Mouse (Mus musculus) stomach, postnatal 0 days (tissue): ENCODE data around the gene Acadm. TPM values are rescaled to one million over a fixed set of nuclear protein-coding genes. Genes with fewer than 3 reads are reported as not detected.

Experiments used
- ATAC-seq: fragments of 200-750 bp; cut with Nextera tagmentation; 2 replicates; pipeline ENCODE4 v1.8.0; 2017; ENCODE audit not compliant: low FRiP score, low TSS enrichment
- DNase-seq: peaks from one replicate; pipeline ENCODE4 v3.0.0-alpha.2; 2016; ENCODE audit warnings: low spot score
- H3K27ac ChIP-seq: fragments of 300-500 bp; sonication (generic); replicated peaks from 2 replicates; pipeline ENCODE4 v1.5.1; 2014; ENCODE audit warnings: mild to moderate bottlenecking, control low read depth
- H3K27me3 ChIP-seq: fragments of 300-500 bp; sonication (generic); 2 replicates; pipeline ENCODE4 v1.6.1; 2014; ENCODE audit warnings: low read length; ENCODE audit not compliant: control insufficient read depth, insufficient read depth
- H3K36me3 ChIP-seq: fragments of 300-500 bp; sonication (generic); 2 replicates; pipeline ENCODE4 v1.6.1; 2014; ENCODE audit warnings: low read length, mixed read lengths; ENCODE audit not compliant: control insufficient read depth, insufficient read depth
- H3K4me1 ChIP-seq: fragments of 300-500 bp; sonication (generic); replicated peaks from 2 replicates; pipeline ENCODE4 v1.6.1; 2014; ENCODE audit warnings: antibody characterized with exemption; ENCODE audit not compliant: control insufficient read depth, insufficient read depth
- H3K4me2 ChIP-seq: fragments of 300-500 bp; sonication (generic); replicated peaks from 2 replicates; pipeline ENCODE4 v1.6.1; 2014; ENCODE audit warnings: low read depth, mild to moderate bottlenecking, control low read depth, moderate library complexity
- H3K4me3 ChIP-seq: fragments of 300-500 bp; sonication (generic); 2 replicates; pipeline ENCODE4 v1.5.1; 2014; ENCODE audit warnings: low read depth, low read length, control low read depth
- H3K9ac ChIP-seq: fragments of 300-500 bp; sonication (generic); 2 replicates; pipeline ENCODE4 v1.6.1; 2014; ENCODE audit warnings: mild to moderate bottlenecking, low read length, control low read depth, mixed read lengths
- H3K9me3 ChIP-seq: fragments of 300-500 bp; sonication (generic); 2 replicates; pipeline ENCODE4 v1.6.1; 2016; ENCODE audit warnings: low read length; ENCODE audit not compliant: control insufficient read depth
- CTCF ChIP-seq: IDR thresholded peaks from 2 replicates; pipeline ENCODE4 v1.5.1; 2016; ENCODE audit warnings: antibody characterized with exemption, low read depth, mild to moderate bottlenecking, moderate library complexity
- EP300 ChIP-seq: optimal IDR thresholded peaks from 2 replicates; pipeline ENCODE3; 2016; ENCODE audit warnings: antibody characterized with exemption
- WGBS: fragments of 180-500 bp; shearing (Covaris S2); extraction: QIAGEN DNeasy Blood & Tissue Kit; methylation state at CpG from one replicate; pipeline ENCODE4 v1.1.7; 2014; 5-methylcytosine and 5-hydroxymethylcytosine counted together
- polyA plus RNA-seq: library from polyadenylated mRNA; unstranded; fragments of >200 nt; fragmentation: Nextera tagmentation; extraction: Ambion mirVana; gene quantifications from 2 replicates; pipeline ENCODE4 v1.2.1, GENCODE M21; 2015

Acadm gene
- 85.5 and 88.0 TPM in 2 replicates for polyA plus RNA-seq

DNA sequence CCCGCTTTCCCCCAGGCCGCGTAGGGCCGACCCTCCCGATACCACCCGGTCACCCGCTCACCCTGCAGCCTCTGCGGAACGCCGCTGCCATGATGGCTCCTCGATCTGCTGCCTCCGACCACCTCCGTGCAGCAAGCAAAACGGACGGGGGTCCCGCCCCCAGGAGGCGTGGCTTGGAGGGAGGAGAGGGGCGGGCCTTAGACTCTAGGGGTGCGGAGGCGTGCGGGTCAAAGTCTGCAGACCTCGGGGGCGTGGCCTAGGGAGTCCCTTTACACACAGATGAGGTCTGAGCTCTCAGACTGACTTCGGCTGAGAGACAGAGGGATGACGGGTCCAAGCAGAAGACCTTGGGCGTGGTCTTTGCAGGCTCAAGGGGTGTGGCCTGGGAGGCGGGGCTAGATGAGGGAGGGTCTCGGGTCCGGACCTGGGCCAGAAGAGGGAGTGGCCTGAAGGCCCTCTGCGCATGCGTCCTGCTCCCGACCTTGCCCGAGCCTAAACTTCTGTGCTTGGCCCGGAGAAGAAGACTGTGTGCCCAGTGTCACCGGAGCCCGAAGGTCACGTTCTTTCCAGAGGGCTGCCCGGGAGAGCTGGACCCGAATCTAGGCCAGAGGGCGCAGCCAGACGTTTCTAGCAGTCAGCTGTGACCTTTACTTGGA is at the start of gene Acadm:
Acadm (minus strand) TSS at position 298 of the 656 bp plus-strand sequence.
- Histone ChIP-seq H3K9ac (peak within 1 kb of the TSS; percentile 80), H3K36me3 (peaks cover 2% of the 10 kb centered on the region; the same call in 1 of the 2 replicates), H3K4me3 (peak within 1 kb of the TSS; percentile 74), H3K9me3 (no peaks in the 10 kb centered on the region), H3K4me1 (no peaks in the 10 kb centered on the region), H3K27ac (peak within 1 kb of the TSS; percentile 93), H3K27me3 (no peaks in the 10 kb centered on the region), H3K4me2 (peak within 1 kb of the TSS; percentile 70)
- ATAC-seq: peak; percentile 99
- under 1% methylated on average over 41 of the region's 41 CpGs for WGBS
- peak; percentile 99 for DNase-seq
- no peak for TF ChIP-seq EP300
- peak; percentile 1; the same call in 1 of the 2 replicates for TF ChIP-seq CTCF

- Histone ChIP-seq H3K4me2 (no peak overlapping the region), H3K9me3 (no peaks in the 10 kb centered on the region), H3K4me1 (no peaks in the 10 kb centered on the region), H3K27me3 (no peaks in the 10 kb centered on the region), H3K27ac (no peak overlapping the region), H3K9ac (no peak overlapping the region), H3K4me3 (no peak overlapping the region), H3K36me3 (no peaks in the 10 kb centered on the region)
- TF ChIP-seq CTCF (peak; percentile 74), EP300 (no peak)
- DNase-seq (peak; percentile 38), ATAC-seq (no peak)
- 47% methylated on average over 10 of the region's 10 CpGs for WGBS
These were observed 40.3 kb upstream of the Acadm start for GRCm38 (mm10) chr3:153984428-153985340.

DNA sequence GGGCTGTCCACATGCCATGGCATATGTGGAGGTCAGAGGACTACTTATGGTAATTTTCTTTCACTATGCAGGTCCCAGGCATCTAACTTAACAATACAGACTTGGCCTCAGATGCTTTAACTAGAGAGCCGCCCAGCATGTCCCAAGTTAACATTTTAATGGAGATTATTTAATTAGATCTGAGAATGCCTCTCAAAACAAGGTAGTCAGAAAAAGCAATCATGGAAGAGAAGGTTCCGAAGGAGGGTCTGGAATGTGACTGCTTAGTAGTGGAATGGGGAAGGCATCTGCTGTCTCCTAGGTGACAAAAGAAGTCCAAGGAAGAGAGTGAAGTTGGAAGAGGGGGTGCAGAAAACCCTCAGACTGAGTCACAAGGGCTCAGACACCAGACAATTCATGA is 36.2 kb upstream of the Acadm start:
- Histone ChIP-seq H3K4me1 (no peaks in the 10 kb centered on the region), H3K4me3 (no peak overlapping the region), H3K27ac (no peak overlapping the region), H3K4me2 (no peak overlapping the region), H3K36me3 (no peaks in the 10 kb centered on the region), H3K27me3 (no peaks in the 10 kb centered on the region), H3K9me3 (no peaks in the 10 kb centered on the region), H3K9ac (no peak overlapping the region)
- TF ChIP-seq EP300: no peak
- no peak for TF ChIP-seq CTCF
- DNase-seq (no peak), ATAC-seq (no peak)
- 60% methylated on average over 2 of the region's 2 CpGs for WGBS

GRCm38 (mm10) chr3:153975791-153976190 is 31.4 kb upstream of the Acadm start:
- Histone ChIP-seq H3K9ac (no peak overlapping the region), H3K4me3 (no peak overlapping the region), H3K4me2 (no peak overlapping the region), H3K4me1 (no peaks in the 10 kb centered on the region), H3K27me3 (no peaks in the 10 kb centered on the region), H3K36me3 (no peaks in the 10 kb centered on the region), H3K9me3 (no peaks in the 10 kb centered on the region), H3K27ac (no peak overlapping the region)
- TF ChIP-seq EP300: no peak
- no peak for TF ChIP-seq CTCF
- ATAC-seq (no peak), DNase-seq (no peak)
- 67% methylated on average over 7 of the region's 7 CpGs for WGBS

DNA sequence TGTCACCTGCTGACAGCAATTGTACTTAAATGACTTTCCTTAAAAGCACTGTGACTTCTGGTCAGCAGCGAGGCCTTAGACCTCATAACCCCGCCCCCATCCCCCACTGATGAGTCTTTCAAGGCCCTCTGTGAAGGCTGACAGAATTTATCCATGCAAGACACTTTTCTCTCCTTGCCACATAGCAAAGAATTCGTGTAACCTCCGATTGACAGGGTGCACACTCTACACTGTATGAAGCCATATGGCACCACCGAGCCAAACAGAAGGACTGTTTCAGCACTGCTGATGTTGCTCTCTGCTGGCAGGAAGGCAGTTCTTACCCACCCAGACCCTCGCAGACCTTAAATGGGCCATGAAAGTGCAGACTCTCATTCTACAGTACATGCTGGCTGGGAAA is 30.6 kb upstream of the Acadm start:
- no peaks in the 10 kb centered on the region for H3K9me3 ChIP-seq
- no peak overlapping the region for H3K4me3 ChIP-seq
- H3K27me3 ChIP-seq: no peaks in the 10 kb centered on the region
- no peak overlapping the region for H3K9ac ChIP-seq
- 21% methylated on average over 6 of the region's 6 CpGs for WGBS
- no peak for ATAC-seq
- TF ChIP-seq EP300 (no peak), CTCF (no peak)
- no peak overlapping the region for H3K27ac ChIP-seq
- H3K4me1 ChIP-seq: no peaks in the 10 kb centered on the region
- H3K36me3 ChIP-seq: no peaks in the 10 kb centered on the region
- no peak for DNase-seq
- no peak overlapping the region for H3K4me2 ChIP-seq
